Mouse (Mus musculus): ENCODE results near the gene Snn. TPM values are rescaled to one million over a fixed set of nuclear protein-coding genes. Genes with fewer than 3 reads are reported as not detected.

Snn gene
- polyA plus RNA-seq, 1 experiment from 2014 or later: 124 TPM

DNA sequence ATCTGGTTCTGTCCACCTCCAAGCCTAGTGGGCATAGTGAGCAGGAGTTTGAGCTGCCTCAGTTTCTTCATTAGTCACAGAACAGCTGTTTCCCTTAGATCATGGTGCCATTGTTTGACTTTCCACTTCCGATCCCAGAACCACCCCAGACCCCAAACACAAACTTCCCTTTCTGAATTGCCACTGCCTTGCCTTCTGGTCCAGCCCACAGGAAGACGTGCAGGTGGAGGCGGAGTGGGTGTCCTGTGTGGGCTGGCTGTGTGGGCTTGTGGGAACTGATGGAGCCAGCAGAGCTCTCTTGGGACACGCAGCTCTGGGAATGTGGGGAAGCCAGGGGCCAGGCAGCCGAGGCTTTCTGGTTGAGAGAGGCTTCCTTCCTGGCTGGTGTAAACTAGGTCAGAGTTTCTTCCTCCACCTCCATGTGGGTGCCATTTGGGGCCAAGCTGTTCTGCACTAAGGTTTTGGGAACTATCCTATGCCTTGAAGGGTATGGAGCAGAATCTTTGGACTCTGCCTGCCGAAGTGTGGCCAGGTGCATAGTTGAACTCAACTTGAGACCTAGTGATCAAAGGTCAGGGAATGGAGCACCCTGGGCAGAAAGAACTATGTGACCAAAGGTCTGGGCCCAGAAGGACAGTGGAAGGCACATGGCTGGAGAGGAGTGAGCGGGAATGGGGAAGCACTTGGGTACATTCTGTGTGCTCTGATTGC lies 9.1 kb downstream of the Snn start:
- peak overlapping the region; percentile 90; the same call in 1 of the 2 replicates for H3K9ac ChIP-seq
- peaks cover 37% of the 10 kb centered on the region for H3K36me3 ChIP-seq
- no peaks in the 10 kb centered on the region for H3K9me3 ChIP-seq
- H3K4me2 ChIP-seq: peak overlapping the region; percentile 77
- ATAC-seq (ENCODE audit: low read depth): no peak
- H3K27ac ChIP-seq (replicated peaks): peak overlapping the region; percentile 68
- H3K4me3 ChIP-seq: 0 out of 2 replicates have a peak overlapping the region, but pooled peaks have one; percentile 1
- peaks cover 85% of the 10 kb centered on the region for H3K4me1 ChIP-seq (replicated peaks)
- H3K27me3 ChIP-seq: no peaks in the 10 kb centered on the region
- 74% methylated on average over 7 of the region's 7 CpGs for WGBS

DNA sequence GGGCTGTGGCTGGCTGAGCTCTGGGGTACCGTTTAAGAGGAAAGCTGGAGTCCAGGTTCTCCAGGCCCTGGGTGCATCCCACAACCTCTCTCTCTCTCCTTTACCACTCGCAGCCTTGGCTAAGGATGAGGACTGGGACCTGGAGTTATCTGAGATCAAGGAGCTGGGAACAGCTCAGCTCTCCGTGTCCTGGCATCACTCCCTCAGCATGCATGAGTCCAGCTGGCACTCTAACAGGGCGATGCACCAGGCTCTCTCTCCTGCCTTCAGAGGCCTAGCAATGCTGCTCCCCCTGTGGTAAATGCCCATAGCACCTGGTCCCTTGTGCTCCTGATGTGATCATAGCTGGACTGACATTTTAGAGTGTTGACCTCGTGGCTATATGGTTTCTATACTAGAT lies 10.4 kb downstream of the Snn start:
- Histone ChIP-seq H3K4me1 (replicated peaks) (peaks cover 84% of the 10 kb centered on the region), H3K27me3 (no peaks in the 10 kb centered on the region), H3K27ac (replicated peaks) (0 out of 2 replicates have a peak overlapping the region, but pooled peaks have one; percentile 28), H3K36me3 (peaks cover 50% of the 10 kb centered on the region), H3K4me3 (no peak overlapping the region), H3K9me3 (no peaks in the 10 kb centered on the region), H3K4me2 (no peak overlapping the region), H3K9ac (no peak overlapping the region)
- 86% methylated on average over 5 of the region's 5 CpGs for WGBS
- no peak for ATAC-seq (ENCODE audit: low read depth)

DNA sequence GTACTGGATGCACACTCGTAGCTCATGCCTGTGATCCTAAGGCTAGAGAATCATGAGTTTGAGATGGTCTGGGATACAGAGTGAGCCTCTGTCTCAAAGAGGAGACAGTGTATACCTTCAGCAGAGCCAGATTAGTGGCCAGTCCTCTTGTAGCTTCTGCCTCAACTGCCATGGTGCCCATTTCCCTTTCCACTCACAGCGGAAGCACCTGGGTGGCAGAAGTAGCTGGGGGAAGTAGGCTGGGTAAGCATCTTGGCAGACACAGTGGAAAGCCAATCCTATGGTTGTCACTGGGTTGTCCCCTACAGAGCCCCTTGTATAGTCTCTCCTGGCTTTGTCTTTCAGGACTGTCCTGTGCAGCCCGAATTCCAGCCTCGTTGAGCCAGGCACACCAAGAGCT lies 11.1 kb downstream of the Snn start:
- Histone ChIP-seq H3K9ac (0 out of 2 replicates have a peak overlapping the region, but pooled peaks have one; percentile 12), H3K9me3 (no peaks in the 10 kb centered on the region), H3K4me3 (no peak overlapping the region), H3K4me2 (no peak overlapping the region), H3K27me3 (no peaks in the 10 kb centered on the region), H3K27ac (replicated peaks) (no peak overlapping the region), H3K36me3 (peaks cover 57% of the 10 kb centered on the region), H3K4me1 (replicated peaks) (peaks cover 84% of the 10 kb centered on the region)
- ATAC-seq (ENCODE audit: low read depth): no peak
- 90% methylated on average over 4 of the region's 4 CpGs for WGBS

DNA sequence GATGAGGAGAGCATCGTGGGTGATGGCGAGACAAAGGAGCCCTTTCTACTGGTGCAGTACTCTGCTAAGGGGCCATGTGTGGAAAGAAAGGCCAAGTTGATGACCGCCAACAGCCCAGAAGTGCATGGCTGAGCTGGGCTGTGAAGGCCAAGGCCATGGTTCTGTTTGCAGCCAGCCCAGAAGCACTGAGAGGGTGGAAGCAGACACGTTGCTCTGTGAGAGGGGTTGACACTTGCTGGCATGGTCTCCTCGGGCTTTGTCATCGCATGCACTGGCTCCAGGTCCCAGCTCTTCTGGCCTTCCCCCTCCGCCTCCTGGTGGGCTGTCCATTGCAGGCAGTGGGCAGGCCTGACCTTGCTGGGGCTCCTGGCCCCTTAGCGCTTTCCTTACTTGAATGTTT lies 11.7 kb downstream of the Snn start:
- Histone ChIP-seq H3K4me3 (no peak overlapping the region), H3K36me3 (peaks cover 58% of the 10 kb centered on the region), H3K27me3 (no peaks in the 10 kb centered on the region), H3K4me1 (replicated peaks) (peaks cover 79% of the 10 kb centered on the region), H3K27ac (replicated peaks) (no peak overlapping the region), H3K9me3 (no peaks in the 10 kb centered on the region), H3K9ac (no peak overlapping the region), H3K4me2 (no peak overlapping the region)
- WGBS: 83% methylated on average over 8 of the region's 8 CpGs
- ATAC-seq (ENCODE audit: low read depth): no peak

DNA sequence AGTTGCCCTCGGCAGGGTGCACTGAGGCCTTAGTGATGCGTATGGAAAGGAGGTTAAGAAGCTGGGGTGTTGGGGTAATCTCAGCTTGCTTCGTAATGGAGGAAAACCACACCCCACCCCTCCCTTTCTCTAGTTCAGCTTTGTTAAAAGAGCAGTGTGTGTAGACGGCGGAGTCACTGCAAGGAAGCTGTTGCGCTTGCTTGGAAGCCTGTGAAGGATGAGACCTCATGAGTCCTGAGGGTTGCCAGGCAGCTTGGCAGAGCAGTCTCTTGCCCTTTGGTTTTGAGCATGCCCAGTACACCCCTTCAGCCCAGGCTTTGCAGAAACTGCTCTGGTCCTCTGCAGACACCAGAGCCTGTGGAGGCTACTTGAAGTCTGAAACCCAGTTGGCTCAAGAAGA lies 12.3 kb downstream of the Snn start:
- 71% methylated on average over 6 of the region's 6 CpGs for WGBS
- Histone ChIP-seq H3K27ac (replicated peaks) (peak overlapping the region; percentile 68), H3K4me2 (no peak overlapping the region), H3K9ac (no peak overlapping the region), H3K4me1 (replicated peaks) (peaks cover 73% of the 10 kb centered on the region), H3K27me3 (no peaks in the 10 kb centered on the region), H3K4me3 (no peak overlapping the region), H3K9me3 (no peaks in the 10 kb centered on the region), H3K36me3 (peaks cover 61% of the 10 kb centered on the region)
- no peak for ATAC-seq (ENCODE audit: low read depth)

DNA sequence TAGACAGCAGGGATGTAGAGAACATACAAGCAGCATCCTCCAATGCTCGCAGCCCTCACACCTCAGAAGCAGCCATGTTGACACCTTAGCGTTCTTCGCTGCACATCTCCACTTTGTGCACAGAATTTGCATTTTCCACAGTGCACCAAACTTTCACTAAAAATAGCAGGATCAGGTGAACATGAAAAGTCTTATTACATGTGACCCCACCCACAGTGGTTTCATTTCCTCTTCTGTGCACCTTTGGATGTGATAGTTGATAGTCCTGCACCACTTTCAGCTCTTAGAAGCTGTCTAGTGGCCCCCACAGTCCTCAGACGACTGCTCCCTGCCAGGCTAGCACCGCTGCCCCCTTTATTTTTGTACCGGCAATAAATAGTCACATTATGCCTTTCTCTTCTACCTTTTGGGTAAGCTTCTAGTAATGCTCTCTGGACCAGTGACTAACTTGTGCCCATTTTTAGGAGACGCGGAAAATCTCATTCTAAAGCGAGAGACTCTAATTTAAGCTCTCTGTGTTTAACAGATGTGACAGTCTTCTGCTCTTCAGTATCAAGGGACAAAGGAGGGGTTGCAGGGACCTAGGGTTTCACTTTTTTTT lies 17.0 kb downstream of the Snn start:
- H3K4me3 ChIP-seq: no peak overlapping the region
- WGBS: 86% methylated on average over 9 of the region's 9 CpGs
- peaks cover 85% of the 10 kb centered on the region for H3K36me3 ChIP-seq
- H3K4me2 ChIP-seq: no peak overlapping the region
- no peak overlapping the region for H3K9ac ChIP-seq
- H3K9me3 ChIP-seq: no peaks in the 10 kb centered on the region
- H3K4me1 ChIP-seq (replicated peaks): peaks cover 32% of the 10 kb centered on the region
- no peak for ATAC-seq (ENCODE audit: low read depth)
- H3K27ac ChIP-seq (replicated peaks): no peak overlapping the region
- H3K27me3 ChIP-seq: no peaks in the 10 kb centered on the region

DNA sequence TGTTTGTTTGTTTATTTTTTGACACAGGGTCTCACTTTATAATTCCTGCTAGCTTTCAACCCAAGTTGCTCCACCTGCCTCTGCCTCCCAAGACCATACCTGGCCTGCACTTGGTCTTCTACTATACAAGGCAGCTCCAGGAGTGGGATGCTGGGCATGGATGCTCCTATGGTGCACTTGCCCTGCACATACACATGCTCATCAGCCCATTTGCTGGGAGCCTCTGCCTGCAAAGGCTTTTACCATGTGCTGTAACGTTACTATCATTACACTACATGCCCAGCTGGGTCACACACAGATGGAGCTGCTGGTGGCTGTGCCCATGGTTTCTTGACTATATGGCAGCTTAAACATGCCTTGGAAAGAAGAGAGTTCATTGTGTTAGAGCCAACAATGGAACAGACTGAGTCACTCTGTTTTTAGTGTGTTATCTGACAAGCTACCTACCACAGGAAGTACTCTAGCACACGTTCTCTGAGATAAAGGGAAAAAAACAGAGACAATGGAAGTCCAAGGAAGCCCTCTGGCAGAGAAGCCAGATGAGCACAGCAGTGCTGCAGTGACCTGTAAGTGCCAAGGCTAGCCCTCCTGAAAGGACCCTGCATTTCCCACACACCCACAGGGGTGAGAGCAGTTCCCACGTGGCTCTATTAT lies 17.6 kb downstream of the Snn start:
- WGBS: 72% methylated on average over 3 of the region's 3 CpGs
- H3K9me3 ChIP-seq: no peaks in the 10 kb centered on the region
- H3K36me3 ChIP-seq: peaks cover 85% of the 10 kb centered on the region

DNA sequence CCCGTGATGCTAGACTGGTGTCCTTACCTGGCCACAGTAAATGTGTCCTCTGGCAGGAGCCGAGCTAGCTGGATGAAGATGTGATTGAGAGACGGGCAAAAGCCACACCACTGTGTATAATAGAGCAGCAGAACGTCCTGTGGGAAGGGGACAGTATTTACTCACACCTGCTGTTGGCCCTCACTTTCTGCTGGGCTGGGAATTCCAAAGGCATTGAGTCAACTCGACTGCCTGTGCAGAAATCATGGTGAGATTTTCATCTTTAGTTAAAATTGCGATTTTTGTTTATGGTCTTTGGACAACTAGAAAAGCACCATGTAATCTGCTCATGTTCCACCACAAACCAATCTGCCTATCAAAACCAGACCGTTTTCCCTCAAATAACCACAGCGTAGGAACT lies 23.4 kb downstream of the Snn start:
- WGBS: 92% methylated on average over 8 of the region's 8 CpGs

More for the DNA sequence above, 17.6 kb downstream of the Snn start:
- Histone ChIP-seq H3K4me2 (no peak overlapping the region), H3K27ac (replicated peaks) (no peak overlapping the region), H3K4me3 (no peak overlapping the region), H3K9ac (no peak overlapping the region), H3K4me1 (replicated peaks) (peaks cover 25% of the 10 kb centered on the region), H3K27me3 (no peaks in the 10 kb centered on the region)
- no peak for ATAC-seq (ENCODE audit: low read depth)

DNA sequence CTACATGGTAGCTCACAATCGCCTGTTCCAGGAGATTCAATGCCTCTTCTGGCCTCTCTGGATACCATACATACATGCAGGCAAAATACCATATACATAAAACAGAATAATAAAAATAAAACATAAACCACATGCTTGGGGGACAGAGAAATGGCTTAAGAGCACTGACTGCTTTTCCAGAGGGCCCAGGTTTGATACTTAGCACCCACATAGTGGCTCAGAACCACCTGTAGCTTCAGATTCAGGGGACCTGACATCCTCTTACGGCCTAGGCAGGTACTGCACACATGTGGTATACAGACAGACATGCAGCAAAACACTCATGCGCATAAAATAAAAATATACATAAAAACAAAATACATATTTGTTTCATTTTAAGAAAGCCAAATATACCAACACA lies 25.6 kb downstream of the Snn start:
- H3K27ac ChIP-seq (replicated peaks): no peak overlapping the region
- no peak overlapping the region for H3K4me2 ChIP-seq
- peaks cover 83% of the 10 kb centered on the region for H3K36me3 ChIP-seq
- no peak for ATAC-seq (ENCODE audit: low read depth)
- no peak overlapping the region for H3K9ac ChIP-seq
- H3K9me3 ChIP-seq: no peaks in the 10 kb centered on the region
- H3K27me3 ChIP-seq: no peaks in the 10 kb centered on the region
- no peak overlapping the region for H3K4me3 ChIP-seq
- H3K4me1 ChIP-seq (replicated peaks): peaks cover 11% of the 10 kb centered on the region; the same call in 1 of the 2 replicates
- WGBS: 94% methylated on average over 3 of the region's 3 CpGs

More for the DNA sequence above, 23.4 kb downstream of the Snn start:
- Histone ChIP-seq H3K4me2 (no peak overlapping the region), H3K27ac (replicated peaks) (no peak overlapping the region), H3K27me3 (no peaks in the 10 kb centered on the region), H3K4me3 (no peak overlapping the region), H3K36me3 (peaks cover 81% of the 10 kb centered on the region), H3K4me1 (replicated peaks) (peaks cover 11% of the 10 kb centered on the region; the same call in 1 of the 2 replicates), H3K9me3 (no peaks in the 10 kb centered on the region), H3K9ac (no peak overlapping the region)
- ATAC-seq (ENCODE audit: low read depth): no peak

DNA sequence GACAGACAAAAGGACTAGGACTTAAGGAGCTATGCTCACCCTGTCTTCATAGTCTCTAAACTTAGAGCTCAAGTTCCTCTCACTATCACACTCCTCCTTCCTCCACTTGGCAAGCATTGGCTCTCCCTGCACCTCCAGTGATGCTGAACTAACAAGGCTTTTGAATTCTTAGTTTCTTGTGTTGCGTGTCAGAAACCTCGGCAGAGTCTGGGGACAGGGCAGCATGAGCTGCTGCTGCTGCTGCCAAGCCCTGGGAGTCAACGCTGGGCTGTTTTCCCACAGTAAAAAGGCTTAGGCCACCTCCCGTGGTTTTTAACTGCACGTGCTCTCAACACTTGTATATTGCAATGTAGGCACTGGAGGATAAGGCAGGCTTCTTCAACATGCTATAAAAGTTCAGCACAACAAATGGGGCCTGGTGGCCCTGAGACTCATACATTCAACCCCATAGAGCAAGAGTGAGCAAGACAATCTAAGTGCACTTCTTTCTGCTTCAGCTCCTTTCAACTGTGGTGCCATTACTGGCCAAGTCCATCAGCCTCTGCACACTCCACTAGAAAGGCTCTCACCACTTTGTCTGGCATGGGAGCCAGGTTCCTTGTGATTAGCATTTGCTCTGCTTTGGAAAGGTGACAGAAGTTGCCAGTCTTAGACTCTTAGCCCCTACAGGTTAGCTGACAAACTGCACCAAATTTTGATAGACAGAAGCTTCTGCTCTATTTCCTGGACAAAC lies 26.3 kb downstream of the Snn start:
- Histone ChIP-seq H3K27ac (replicated peaks) (peak overlapping the region; percentile 74), H3K27me3 (no peaks in the 10 kb centered on the region), H3K36me3 (peaks cover 85% of the 10 kb centered on the region), H3K9ac (0 out of 2 replicates have a peak overlapping the region, but pooled peaks have one; percentile 13), H3K4me3 (no peak overlapping the region), H3K4me1 (replicated peaks) (peaks cover 11% of the 10 kb centered on the region; the same call in 1 of the 2 replicates), H3K9me3 (no peaks in the 10 kb centered on the region), H3K4me2 (no peak overlapping the region)
- peak; percentile 71 for ATAC-seq (ENCODE audit: low read depth)
- 35% methylated on average over 5 of the region's 5 CpGs for WGBS

DNA sequence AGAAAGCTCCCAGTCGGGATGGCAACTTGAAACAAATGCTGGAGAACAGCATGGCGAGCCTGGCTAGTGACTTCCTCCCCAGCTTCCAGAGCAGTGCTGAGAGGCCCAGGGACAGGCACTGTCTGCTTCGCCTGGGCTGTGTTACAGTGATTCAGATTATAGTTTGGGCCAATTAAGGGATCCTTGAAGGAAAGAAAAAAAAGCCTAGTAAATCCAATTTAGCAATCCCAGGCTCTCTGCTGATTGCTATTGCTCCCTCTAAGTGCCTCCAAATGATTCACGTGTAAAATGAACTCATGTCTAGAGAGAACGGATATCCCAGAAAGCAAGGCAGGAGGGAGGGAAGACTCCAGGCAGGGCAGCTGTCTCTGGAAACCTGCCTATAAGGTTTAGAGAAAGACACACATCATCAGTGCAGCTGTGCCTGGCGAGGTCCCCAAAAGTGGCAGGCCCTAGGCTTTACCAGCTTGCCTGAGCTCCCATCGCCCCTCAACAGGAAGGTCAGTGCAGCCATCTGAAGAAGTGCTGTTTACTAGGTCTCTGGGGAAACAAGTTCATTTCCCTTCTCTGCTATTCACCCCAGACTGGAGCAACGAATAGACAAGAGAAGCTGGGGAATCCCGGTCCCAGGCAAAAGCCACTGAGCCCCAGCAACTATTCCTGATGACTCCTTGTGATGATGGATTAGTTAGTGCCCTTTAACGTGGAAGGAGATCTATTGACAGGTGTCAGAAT lies 30.3 kb downstream of the Snn start:
- H3K9ac ChIP-seq: no peak overlapping the region
- no peak overlapping the region for H3K4me2 ChIP-seq
- H3K4me1 ChIP-seq (replicated peaks): peaks cover 11% of the 10 kb centered on the region; the same call in 1 of the 2 replicates
- no peaks in the 10 kb centered on the region for H3K9me3 ChIP-seq
- no peak overlapping the region for H3K4me3 ChIP-seq
- no peaks in the 10 kb centered on the region for H3K27me3 ChIP-seq
- WGBS: 85% methylated on average over 10 of the region's 10 CpGs
- no peak for ATAC-seq (ENCODE audit: low read depth)
- peaks cover 69% of the 10 kb centered on the region for H3K36me3 ChIP-seq
- no peak overlapping the region; the same call in 1 of the 2 replicates for H3K27ac ChIP-seq (replicated peaks)
